Mouse (Mus musculus): Measurements from ENCODE around the gene Fam189a2.

DNA sequence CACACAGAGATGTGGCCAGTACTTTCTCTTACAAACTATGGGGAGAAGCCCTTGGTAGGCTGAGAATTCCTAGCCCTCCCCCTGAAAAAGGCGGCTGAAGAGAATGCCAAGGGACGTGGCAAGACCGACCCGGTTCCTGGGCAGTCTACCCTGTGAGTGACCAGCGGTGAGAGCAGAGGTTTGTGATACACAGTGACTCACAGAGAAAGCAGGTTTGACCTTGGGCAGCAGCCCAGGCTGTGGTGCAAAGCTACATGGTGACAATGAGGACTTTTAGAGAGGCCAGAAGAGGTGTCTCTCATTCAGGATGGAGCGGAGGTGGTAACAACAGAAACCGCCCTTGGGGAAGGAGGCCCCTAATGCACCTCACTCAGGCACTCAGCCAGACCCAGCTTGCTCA lies 59.4 kb downstream of the Fam189a2 start:
- TF ChIP-seq CTCF (IDR thresholded peaks at IDR 0.05; ENCODE audit: extremely low read depth, insufficient read depth, low read length) (no peak), POLR2A (IDR thresholded peaks at IDR 0.05; ENCODE audit: extremely low read depth, insufficient read depth, low read length) (no peak)

Measured in cortical plate, adult 2 months (tissue).